Mouse (Mus musculus) E14TG2a.4 (cell line): ENCODE measurements at regions not wholly inside any gene's neighbourhood (a gene's known extent, or its start where the extent isn't known, plus 50 kb on each side); places are given as distances from the start of the nearest gene placed in this dataset.

ENCODE experiments used
- H3K27me3 ChIP-seq: 2 replicates; pipeline ENCODE4 v1.6.1; 2014; ENCODE audit warnings: low read length, control low read depth; ENCODE audit not compliant: insufficient read depth
- H3K36me3 ChIP-seq: 2 replicates; pipeline ENCODE4 v1.6.1; 2014; ENCODE audit warnings: low read length, control low read depth; ENCODE audit not compliant: insufficient read depth
- H3K4me1 ChIP-seq: replicated peaks from 2 replicates; pipeline ENCODE4 v1.6.1; 2014; ENCODE audit warnings: low read depth, low read length, control low read depth
- H3K4me3 ChIP-seq: replicated peaks from 2 replicates; pipeline ENCODE4 v1.5.1; 2014; ENCODE audit warnings: mild to moderate bottlenecking, low read length
- H3K9me3 ChIP-seq: 2 replicates; pipeline ENCODE4 v1.6.1; 2014; ENCODE audit warnings: low read length, control low read depth
- CTCF ChIP-seq: conservative IDR thresholded peaks from 2 replicates; pipeline ENCODE4 v1.5.1; 2014; ENCODE audit warnings: low read length
- NANOG ChIP-seq: IDR thresholded peaks from 2 replicates; pipeline ENCODE4 v1.6.1; 2014; ENCODE audit warnings: borderline replicate concordance, low read length, mixed read lengths
- POU5F1 ChIP-seq: IDR thresholded peaks from 2 replicates; pipeline ENCODE4 v1.6.1; 2014; ENCODE audit warnings: low read length, borderline replicate concordance

DNA sequence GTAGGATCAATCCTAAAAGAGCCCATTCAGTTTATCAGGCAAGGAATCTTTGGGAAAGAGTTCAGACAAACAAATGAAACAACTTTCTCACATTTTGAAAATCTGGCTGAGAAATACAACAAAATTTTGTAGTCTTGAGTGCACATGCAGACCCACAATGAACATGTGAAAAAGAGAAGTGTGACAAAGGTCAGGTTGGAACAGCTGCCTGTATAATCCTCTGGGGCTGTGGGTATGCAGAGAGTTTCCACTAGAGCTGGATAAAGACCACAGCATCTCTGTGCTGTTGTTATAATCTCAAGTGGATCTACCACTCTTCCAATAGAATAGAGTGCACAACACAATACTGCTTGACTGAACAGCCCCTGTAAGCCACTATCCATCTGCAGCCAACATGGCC is 482.3 kb downstream of the Irx1 start:
- no peak for TF ChIP-seq NANOG
- TF ChIP-seq CTCF: no peak
- TF ChIP-seq POU5F1: no peak
- H3K36me3 ChIP-seq: no peaks in the 10 kb centered on the region
- no peaks in the 10 kb centered on the region for H3K9me3 ChIP-seq
- H3K27me3 ChIP-seq: no peaks in the 10 kb centered on the region
- no peaks in the 10 kb centered on the region for H3K4me1 ChIP-seq
- no peak overlapping the region for H3K4me3 ChIP-seq

DNA sequence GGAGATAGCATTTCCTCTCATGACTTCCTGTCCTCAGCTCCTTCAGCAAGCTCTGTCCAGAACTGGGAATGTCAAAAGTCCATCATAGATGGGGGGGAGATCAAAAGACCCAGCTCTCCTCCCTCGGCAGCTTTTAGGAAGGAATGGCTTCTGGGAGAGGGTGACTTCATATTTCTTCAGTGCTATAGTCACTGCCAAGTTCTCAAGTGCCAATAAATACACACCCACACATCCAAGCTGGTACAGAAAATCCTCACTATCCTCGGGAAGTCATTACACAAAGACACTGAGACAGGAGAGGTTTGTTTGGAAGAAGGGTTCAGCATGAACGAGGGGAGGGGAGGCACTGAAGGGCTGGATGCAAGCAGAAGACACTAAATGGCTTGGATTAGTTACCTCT is 502.0 kb downstream of the Irx1 start:
- H3K9me3 ChIP-seq: no peaks in the 10 kb centered on the region
- TF ChIP-seq CTCF: no peak
- TF ChIP-seq NANOG: no peak
- no peak for TF ChIP-seq POU5F1
- H3K27me3 ChIP-seq: peaks cover 48% of the 10 kb centered on the region
- no peaks in the 10 kb centered on the region for H3K36me3 ChIP-seq
- no peak overlapping the region for H3K4me3 ChIP-seq
- peaks cover 8% of the 10 kb centered on the region for H3K4me1 ChIP-seq

DNA sequence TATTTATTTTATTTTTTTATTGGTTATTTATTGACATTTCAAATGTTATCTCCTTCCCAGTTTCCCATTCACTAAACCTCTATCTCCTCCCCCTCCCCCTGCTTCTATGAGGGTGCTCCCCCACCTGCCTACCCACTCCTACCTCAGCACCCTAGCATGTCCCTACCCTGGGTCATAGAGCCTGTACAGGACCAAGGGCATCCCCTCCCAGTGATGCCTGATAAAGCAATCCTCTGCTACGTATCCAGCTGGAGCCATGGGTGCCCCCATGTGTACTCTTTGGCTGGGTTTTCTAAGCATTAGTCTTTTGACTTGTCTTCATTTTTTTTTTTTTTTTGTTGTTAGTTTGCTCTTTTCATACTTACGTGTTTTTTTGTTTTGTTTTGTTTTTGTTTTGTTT is 502.9 kb downstream of the Irx1 start:
- Histone ChIP-seq H3K4me3 (no peak overlapping the region), H3K4me1 (peaks cover 8% of the 10 kb centered on the region), H3K27me3 (peaks cover 50% of the 10 kb centered on the region), H3K36me3 (no peaks in the 10 kb centered on the region), H3K9me3 (no peaks in the 10 kb centered on the region)
- no peak for TF ChIP-seq NANOG
- TF ChIP-seq POU5F1: no peak
- no peak for TF ChIP-seq CTCF

DNA sequence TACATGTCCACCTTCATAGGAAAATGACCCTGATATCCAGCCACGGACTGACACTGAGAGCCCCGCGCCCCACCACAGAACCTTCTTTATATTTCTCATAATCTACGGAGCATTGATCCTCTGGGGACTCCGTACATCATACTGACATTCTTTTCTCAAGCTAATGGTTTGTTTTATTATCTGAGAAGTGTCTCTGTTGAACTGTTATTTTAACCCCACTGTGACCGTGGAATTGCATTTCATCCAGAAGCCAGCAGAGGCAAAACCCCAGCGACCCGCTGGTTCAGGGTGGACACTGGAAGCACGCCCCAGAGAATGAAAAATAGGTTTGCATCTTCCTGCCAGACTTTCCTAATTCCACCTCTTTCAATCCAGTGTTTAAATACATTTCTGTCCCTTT is 503.4 kb downstream of the Irx1 start:
- peaks cover 8% of the 10 kb centered on the region for H3K4me1 ChIP-seq
- H3K9me3 ChIP-seq: no peaks in the 10 kb centered on the region
- no peak overlapping the region for H3K4me3 ChIP-seq
- H3K27me3 ChIP-seq: peaks cover 52% of the 10 kb centered on the region
- no peak for TF ChIP-seq POU5F1
- no peak for TF ChIP-seq CTCF
- no peak for TF ChIP-seq NANOG
- no peaks in the 10 kb centered on the region for H3K36me3 ChIP-seq

DNA sequence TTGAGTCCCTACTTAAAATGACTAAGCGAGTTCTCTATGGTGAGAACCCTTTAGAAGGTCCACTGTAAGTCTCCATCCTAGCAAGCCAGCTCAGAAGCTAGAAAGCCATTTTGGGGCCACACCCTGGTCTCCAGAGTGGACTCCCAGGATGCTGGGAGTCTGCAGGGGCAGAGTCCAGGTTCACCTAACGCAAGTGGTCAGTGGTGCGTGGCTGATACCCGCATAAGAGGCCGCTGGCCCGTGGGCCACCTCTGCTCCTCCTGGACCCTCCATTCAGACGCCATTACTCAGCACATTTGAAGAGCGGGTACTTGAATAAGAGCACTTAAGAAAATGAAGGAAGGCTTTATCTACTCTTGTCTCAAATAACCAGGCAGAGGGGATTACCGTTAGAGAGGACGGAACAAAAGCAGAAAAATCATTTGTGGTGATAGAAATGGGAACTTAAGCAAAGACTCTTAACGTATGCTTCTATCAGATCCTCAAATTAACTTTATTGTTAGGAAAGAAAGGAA is 504.4 kb downstream of the Irx1 start:
- peaks cover 8% of the 10 kb centered on the region for H3K4me1 ChIP-seq
- H3K36me3 ChIP-seq: no peaks in the 10 kb centered on the region
- TF ChIP-seq NANOG (no peak), POU5F1 (no peak), CTCF (no peak)
- peak overlapping the region; percentile 52 for H3K4me3 ChIP-seq
- H3K27me3 ChIP-seq: peaks cover 50% of the 10 kb centered on the region
- H3K9me3 ChIP-seq: no peaks in the 10 kb centered on the region

DNA sequence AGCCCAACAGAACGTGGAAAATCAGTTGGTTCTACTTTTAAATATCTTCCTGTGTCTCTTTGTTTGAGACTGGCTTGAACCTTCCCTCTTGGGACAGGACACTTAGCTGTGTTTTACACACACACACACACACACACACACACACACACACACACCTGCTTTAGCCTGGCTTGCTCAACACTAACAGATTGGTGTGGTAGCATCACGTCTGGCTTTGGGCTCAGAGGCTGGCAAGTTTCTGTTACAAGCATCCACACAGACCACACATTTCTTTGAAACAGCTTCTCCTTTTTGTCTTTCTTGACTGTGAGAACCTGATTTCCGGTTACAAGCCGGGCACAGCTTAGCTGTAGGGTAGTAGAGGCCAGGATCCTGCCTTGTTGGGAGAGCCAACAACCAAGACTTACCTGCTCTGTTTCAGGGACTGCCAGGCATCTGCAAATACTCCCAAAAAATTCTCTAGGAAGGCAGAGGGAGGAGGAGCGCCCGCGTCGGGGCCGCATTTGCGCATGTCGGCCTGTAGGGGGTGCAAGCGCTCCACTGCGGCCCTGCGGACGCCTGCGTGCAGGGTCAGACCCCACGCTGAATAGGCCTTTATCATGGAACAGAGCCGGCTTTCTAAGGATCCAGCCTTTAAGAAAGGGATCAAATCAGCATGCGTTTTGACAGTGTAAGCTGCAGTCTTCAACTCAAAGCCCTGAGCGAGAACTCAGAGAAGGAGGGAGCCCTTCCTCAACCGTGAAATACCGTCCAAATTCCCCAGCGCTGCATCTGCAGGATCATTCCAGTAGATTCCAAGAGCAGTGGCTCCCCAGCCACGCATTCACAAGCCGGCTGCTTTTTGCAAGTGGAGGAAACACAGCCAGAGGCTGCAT is 505.2 kb downstream of the Irx1 start:
- Histone ChIP-seq H3K4me3 (peak overlapping the region; percentile 52), H3K36me3 (no peaks in the 10 kb centered on the region), H3K4me1 (peaks cover 8% of the 10 kb centered on the region), H3K27me3 (peaks cover 47% of the 10 kb centered on the region), H3K9me3 (no peaks in the 10 kb centered on the region)
- no peak for TF ChIP-seq NANOG
- TF ChIP-seq POU5F1: 0 out of 2 replicates have a peak, but pooled peaks have one; percentile 23
- peak; percentile 64 for TF ChIP-seq CTCF

DNA sequence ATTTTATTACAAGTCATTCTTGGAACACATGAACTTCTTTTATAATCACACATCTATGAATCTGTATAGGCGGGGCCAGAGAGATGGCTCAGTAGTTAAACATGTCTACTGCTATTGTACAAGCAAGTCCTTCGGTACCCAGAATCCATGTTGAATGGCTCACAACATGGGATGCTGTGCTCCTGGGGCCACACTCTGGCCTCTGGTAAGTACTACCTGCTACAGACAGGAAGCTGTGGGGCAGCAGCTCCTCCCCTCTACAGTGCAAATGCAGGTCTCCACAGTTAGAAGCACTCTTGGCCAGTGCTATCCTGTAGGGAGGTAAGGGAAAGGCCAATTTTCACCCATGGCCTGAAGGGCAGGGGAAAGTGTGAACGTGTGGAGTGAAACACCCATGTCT is 506.0 kb downstream of the Irx1 start:
- TF ChIP-seq POU5F1: no peak
- TF ChIP-seq CTCF: no peak

DNA sequence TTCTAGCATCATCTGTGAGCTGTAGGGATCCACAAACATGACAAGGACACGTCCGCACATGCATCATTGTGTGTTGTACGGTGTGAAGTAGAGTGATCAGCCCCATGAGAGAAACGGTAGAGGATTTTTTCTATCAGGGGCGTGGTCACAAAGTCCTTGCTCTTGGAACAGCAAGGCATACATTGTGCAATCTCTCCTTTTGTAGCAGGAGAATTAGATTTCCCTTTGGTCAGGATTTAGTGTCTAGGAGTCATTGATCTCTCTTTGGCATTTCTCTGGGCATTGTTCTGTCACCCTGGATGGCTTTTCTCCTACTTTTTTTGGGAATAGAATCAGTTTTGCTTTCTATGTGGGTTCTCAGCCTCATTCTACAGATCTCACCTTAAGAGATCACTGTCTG is 511.3 kb downstream of the Irx1 start:
- Histone ChIP-seq H3K4me1 (no peaks in the 10 kb centered on the region), H3K9me3 (no peaks in the 10 kb centered on the region), H3K27me3 (peaks cover 4% of the 10 kb centered on the region; the same call in 1 of the 2 replicates), H3K36me3 (no peaks in the 10 kb centered on the region), H3K4me3 (no peak overlapping the region)
- TF ChIP-seq CTCF (no peak), NANOG (no peak), POU5F1 (no peak)

More for the DNA sequence above, 506.0 kb downstream of the Irx1 start:
- no peaks in the 10 kb centered on the region for H3K9me3 ChIP-seq
- H3K27me3 ChIP-seq: peaks cover 44% of the 10 kb centered on the region
- H3K36me3 ChIP-seq: no peaks in the 10 kb centered on the region
- peaks cover 8% of the 10 kb centered on the region for H3K4me1 ChIP-seq
- no peak overlapping the region for H3K4me3 ChIP-seq
